Mouse (Mus musculus) midbrain, embryonic 10.5 days (tissue): ENCODE results near the gene Gm9844. TPM values are rescaled to one million over a fixed set of nuclear protein-coding genes. Genes with fewer than 3 reads are reported as not detected.

Experiments
- DNase-seq: peaks from one replicate; pipeline ENCODE4 v3.0.0-alpha.2; 2017; ENCODE audit warnings: low spot score
- H3K27ac ChIP-seq: fragments of 300-500 bp; sonication (generic); replicated peaks from 2 replicates; pipeline ENCODE4 v1.5.1; 2016; ENCODE audit warnings: mild to moderate bottlenecking
- H3K27me3 ChIP-seq: fragments of 300-500 bp; sonication (generic); 2 replicates; pipeline ENCODE4 v1.6.1; 2016; ENCODE audit warnings: low read depth, mild to moderate bottlenecking; ENCODE audit not compliant: poor library complexity, severe bottlenecking
- H3K36me3 ChIP-seq: fragments of 300-500 bp; sonication (generic); 2 replicates; pipeline ENCODE4 v1.6.1; 2016; ENCODE audit warnings: mild to moderate bottlenecking, moderate library complexity
- H3K4me1 ChIP-seq: fragments of 300-500 bp; sonication (generic); 2 replicates; pipeline ENCODE4 v1.6.1; 2016
- H3K4me3 ChIP-seq: fragments of 300-500 bp; sonication (generic); 2 replicates; pipeline ENCODE4 v1.5.1; 2016; ENCODE audit warnings: mild to moderate bottlenecking, moderate library complexity
- H3K9me3 ChIP-seq: fragments of 300-500 bp; sonication (generic); replicated peaks from 2 replicates; pipeline ENCODE4 v1.6.1; 2016; ENCODE audit warnings: mild to moderate bottlenecking
- WGBS: fragments of 180-500 bp; shearing (Covaris S2); methylation state at CpG from one replicate; pipeline ENCODE4 v1.1.7; 2016; 5-methylcytosine and 5-hydroxymethylcytosine counted together
- polyA plus RNA-seq: library from polyadenylated mRNA; unstranded; fragments of >200 nt; fragmentation: Nextera tagmentation; extraction: Ambion mirVana; gene quantifications from 2 replicates; pipeline ENCODE4 v1.2.1, GENCODE M21; 2016

Gm9844 gene
- polyA plus RNA-seq, 1 experiment from 2014 or later = 15.7 TPM

- H3K9me3 ChIP-seq = no peaks in the 10 kb centered on the region
- 18% methylated on average over 2 of the region's 2 CpGs for WGBS
- no peaks in the 10 kb centered on the region for H3K36me3 ChIP-seq
- no peaks in the 10 kb centered on the region for H3K27me3 ChIP-seq
- H3K4me3 ChIP-seq = no peak overlapping the region
- H3K4me1 ChIP-seq = peaks cover 19% of the 10 kb centered on the region
- no peak for DNase-seq
- H3K27ac ChIP-seq = peak overlapping the region; percentile 35; the same call in 1 of the 2 replicates
These were observed 17.6 kb downstream of the Gm9844 start for GRCm38 (mm10) chr7:24879620-24880019.

- Histone ChIP-seq H3K27me3 (no peaks in the 10 kb centered on the region), H3K4me3 (no peak overlapping the region), H3K36me3 (peaks cover 24% of the 10 kb centered on the region), H3K4me1 (peaks cover 35% of the 10 kb centered on the region), H3K27ac (no peak overlapping the region), H3K9me3 (no peaks in the 10 kb centered on the region)
- WGBS = 92% methylated on average over 9 of the region's 9 CpGs
- DNase-seq = no peak
These were observed 20.6 kb downstream of the Gm9844 start for GRCm38 (mm10) chr7:24882416-24883199.

DNA sequence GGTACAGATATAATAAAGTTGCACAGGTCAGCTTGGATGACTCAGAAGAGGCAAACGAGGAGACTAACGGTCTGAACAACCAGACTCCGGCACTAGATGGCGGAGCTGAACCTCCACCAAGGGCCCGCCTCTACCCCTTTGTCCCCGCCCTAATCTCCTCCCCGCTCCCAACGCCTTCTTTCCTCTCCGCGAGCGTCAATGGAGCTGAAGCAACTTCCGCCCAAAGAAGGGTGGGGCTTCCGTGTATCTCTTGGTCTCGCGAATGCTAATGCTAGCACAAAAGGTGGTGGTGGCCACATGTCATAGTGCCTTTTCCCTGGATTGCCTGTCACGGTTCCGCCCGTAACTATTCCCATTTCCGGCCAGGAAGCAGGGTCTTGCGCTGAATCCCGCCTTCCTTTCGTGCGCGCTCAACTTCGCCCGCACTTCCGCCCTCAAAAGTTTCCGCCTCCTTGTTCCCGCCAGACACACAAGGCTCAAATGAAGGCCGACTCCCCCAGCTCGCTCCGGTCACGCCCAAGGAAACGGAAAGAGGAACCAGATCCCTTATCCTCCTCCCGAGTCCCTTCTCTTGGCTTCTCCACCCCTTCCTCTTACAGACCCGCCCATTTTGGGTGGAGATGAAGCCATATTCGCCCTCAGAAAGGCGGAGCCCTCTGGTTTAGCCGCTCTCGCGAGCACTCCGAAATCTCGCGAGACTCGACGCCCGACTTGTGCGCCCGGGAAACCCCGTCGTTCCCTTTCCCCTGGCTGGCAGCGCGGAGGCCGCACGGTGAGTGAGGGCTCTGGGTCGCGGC, 22.1 kb downstream of the Gm9844 start, which contains the start of gene Rps19:
TSS of gene Rps19 (plus strand) at position 476 of the 797 bp plus-strand sequence.
- under 1% methylated on average over 57 of the region's 57 CpGs for WGBS
- Histone ChIP-seq H3K4me1 (peaks cover 46% of the 10 kb centered on the region), H3K27me3 (no peaks in the 10 kb centered on the region), H3K27ac (peak within 1 kb of the TSS; percentile 100), H3K9me3 (no peaks in the 10 kb centered on the region), H3K4me3 (peak within 1 kb of the TSS; percentile 99), H3K36me3 (peaks cover 39% of the 10 kb centered on the region)
- peak; percentile 98 for DNase-seq

GRCm38 (mm10) chr7:24884693-24885291, 22.8 kb downstream of the Gm9844 start:
- H3K9me3 ChIP-seq = no peaks in the 10 kb centered on the region
- H3K27ac ChIP-seq = peak overlapping the region; percentile 100
- no peaks in the 10 kb centered on the region for H3K27me3 ChIP-seq
- under 1% methylated on average over 47 of the region's 47 CpGs for WGBS
- no peak for DNase-seq
- peaks cover 46% of the 10 kb centered on the region for H3K36me3 ChIP-seq
- H3K4me3 ChIP-seq = peak overlapping the region; percentile 99
- H3K4me1 ChIP-seq = peaks cover 39% of the 10 kb centered on the region

- Histone ChIP-seq H3K9me3 (no peaks in the 10 kb centered on the region), H3K27ac (peak overlapping the region; percentile 100), H3K4me3 (peak overlapping the region; percentile 99), H3K27me3 (no peaks in the 10 kb centered on the region), H3K4me1 (peaks cover 39% of the 10 kb centered on the region), H3K36me3 (peaks cover 55% of the 10 kb centered on the region)
- 50% methylated on average over 12 of the region's 12 CpGs for WGBS
- DNase-seq = no peak
These were observed 23.7 kb downstream of the Gm9844 start for GRCm38 (mm10) chr7:24885468-24886307.

DNA sequence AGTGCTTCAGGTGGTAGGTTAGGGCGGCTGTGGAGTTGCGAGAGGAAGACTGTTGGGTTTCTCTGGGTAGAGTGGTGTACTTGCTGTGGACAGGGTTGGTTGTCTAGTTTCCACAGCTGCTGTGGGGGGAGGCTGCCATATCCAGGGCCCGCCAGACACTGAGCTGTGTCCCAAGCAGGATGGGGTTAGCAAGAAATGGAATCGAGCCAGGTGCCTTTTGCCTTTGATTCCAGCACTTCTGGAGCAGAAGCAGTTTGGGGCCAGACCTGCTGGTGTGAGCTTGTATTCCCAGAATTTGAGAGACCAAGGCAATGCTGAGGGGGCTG, 24.3 kb downstream of the Gm9844 start:
- Histone ChIP-seq H3K36me3 (peaks cover 60% of the 10 kb centered on the region), H3K4me3 (peak overlapping the region; percentile 99), H3K4me1 (peaks cover 39% of the 10 kb centered on the region), H3K9me3 (no peaks in the 10 kb centered on the region), H3K27me3 (no peaks in the 10 kb centered on the region), H3K27ac (peak overlapping the region; percentile 100)
- no peak for DNase-seq
- 89% methylated on average over 4 of the region's 4 CpGs for WGBS

- no peaks in the 10 kb centered on the region for H3K9me3 ChIP-seq
- no peaks in the 10 kb centered on the region for H3K27me3 ChIP-seq
- H3K4me3 ChIP-seq = peak overlapping the region; percentile 99; the same call in 1 of the 2 replicates
- H3K4me1 ChIP-seq = peaks cover 39% of the 10 kb centered on the region
- H3K36me3 ChIP-seq = peaks cover 61% of the 10 kb centered on the region
- DNase-seq = no peak
- 81% methylated on average over 4 of the region's 4 CpGs for WGBS
- H3K27ac ChIP-seq = no peak overlapping the region
These were observed 25.1 kb downstream of the Gm9844 start for GRCm38 (mm10) chr7:24887096-24887495.

DNA sequence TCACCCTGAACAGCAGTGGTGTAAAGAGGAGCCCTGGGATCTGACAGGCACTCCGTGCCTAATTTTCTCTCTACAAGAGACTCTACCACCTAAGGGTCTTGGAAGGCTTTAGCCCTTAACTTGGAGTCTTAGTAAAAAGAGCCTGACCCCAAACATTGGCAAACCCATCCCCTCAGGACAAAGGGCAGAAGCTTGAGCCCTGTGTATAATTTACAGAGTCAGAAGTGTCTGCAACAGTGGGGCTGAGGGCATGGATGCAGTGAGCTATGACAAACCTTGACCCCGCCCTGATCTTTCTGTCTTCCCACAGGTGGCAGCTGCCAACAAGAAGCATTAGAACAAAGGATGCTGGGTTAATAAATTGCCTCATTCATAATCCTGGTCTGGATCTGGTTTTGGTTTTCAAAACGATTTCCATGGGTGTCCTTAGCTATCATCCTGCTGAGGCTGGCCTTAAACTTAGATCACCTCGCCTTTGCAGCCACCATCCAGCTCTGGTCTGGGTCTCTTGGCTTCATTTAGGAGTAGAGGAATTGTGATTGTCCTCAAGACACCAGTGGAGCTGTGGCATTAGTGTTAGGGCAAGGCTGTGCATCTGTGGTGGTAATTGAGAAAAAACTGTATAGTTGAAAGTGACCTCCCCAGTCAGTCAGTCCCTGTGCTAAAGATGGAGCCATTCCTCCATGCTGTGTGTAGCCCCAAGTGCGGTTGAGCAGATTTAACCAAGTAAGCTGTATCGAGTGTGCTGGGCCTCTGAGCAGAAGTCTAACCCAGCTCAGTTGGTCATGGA, 27.6 kb downstream of the Gm9844 start:
- H3K36me3 ChIP-seq = peaks cover 66% of the 10 kb centered on the region
- no peak overlapping the region for H3K27ac ChIP-seq
- peaks cover 39% of the 10 kb centered on the region for H3K4me1 ChIP-seq
- H3K9me3 ChIP-seq = no peaks in the 10 kb centered on the region
- 86% methylated on average over 6 of the region's 6 CpGs for WGBS
- H3K27me3 ChIP-seq = no peaks in the 10 kb centered on the region
- no peak for DNase-seq
- H3K4me3 ChIP-seq = no peak overlapping the region

DNA sequence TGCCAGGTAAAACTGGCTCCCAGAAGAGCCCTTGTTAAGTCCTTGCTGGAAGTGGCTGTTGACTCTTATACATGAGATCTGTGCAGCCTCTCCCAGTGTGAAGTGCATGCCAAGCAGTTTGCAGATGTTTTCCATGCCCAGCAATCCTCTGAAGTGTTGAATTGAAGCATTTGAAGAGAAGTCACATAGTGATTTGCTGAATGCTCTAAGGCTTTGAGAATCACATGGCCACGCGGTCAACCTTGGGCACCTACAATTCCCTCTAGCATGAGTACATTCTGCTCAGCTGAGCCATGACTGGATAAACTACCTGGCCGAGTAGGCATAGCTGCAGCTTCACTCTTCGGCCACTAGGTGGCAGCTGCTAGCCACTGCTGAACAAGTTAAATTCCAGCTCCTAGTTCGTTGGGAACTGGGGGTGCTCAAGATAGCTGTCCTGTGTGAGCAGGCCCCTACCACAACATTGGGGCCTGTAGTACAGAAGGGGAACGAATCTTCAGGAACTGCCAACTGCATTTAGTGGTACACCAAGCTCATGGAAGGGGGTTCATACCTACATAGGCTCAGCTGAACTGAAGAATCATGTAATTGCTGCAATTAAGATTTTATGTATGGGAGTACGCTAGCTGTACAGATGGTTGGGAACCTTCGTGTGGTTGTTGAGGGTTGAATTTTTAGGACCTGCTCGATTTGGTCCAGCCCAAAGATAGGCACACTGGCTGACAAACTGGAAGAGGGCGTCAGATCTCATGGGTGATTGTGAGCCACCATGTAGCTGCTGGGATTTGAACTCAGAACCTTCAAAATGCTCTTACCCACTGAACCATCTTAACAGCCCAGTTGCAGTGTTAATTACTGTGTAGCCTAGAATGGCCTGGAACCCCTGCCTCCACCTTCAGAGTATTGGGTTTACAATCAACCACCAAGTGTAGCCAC, 28.5 kb downstream of the Gm9844 start:
- DNase-seq = peak; percentile 76
- Histone ChIP-seq H3K36me3 (peaks cover 63% of the 10 kb centered on the region), H3K27me3 (no peaks in the 10 kb centered on the region), H3K4me1 (peaks cover 35% of the 10 kb centered on the region), H3K9me3 (no peaks in the 10 kb centered on the region), H3K4me3 (no peak overlapping the region), H3K27ac (no peak overlapping the region)
- 32% methylated on average over 10 of the region's 10 CpGs for WGBS

DNA sequence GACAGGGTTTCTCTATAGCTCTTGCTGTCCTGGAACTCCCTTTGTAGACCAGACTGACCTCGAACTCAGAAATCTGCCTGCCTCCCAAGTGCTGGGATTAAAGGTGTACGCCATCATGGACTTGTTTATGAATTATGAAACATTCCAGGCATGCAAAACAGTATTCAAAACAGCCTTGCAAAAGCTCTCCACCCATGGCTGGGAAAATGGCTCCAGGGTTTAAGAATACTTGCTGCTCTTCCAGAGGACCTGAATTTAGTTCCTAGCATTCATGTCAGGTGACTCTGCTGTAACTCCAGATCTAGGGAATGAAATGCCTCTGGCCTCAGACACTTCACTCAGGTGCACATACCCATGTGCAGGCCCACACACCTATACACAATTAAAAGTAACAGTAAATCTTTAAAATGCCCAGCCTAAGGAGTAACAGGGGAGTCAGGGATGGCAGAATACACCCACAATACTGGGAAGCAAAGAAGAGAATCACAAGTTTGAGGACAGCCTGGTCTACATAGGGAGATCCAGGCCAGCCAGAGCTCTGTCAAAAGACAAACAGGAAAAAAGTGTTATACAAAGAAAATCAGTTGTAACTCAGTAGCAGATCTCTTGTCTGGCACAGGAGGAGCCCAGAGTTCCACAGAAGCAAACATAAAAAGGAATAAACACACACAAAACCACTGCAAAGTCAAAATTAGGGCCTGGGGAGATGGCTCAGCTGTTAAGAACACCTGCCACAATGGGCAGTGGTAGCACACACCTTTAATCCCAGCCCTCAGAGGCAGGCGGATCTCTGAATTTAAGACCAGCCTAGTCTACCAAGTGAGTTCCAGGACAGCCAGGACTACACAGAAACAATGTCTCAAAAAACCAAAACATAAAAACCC, 29.5 kb downstream of the Gm9844 start:
- H3K4me1 ChIP-seq = peaks cover 26% of the 10 kb centered on the region
- DNase-seq = no peak
- no peaks in the 10 kb centered on the region for H3K27me3 ChIP-seq
- no peak overlapping the region for H3K4me3 ChIP-seq
- no peak overlapping the region for H3K27ac ChIP-seq
- 66% methylated on average over 3 of the region's 3 CpGs for WGBS
- H3K9me3 ChIP-seq = no peaks in the 10 kb centered on the region
- peaks cover 54% of the 10 kb centered on the region for H3K36me3 ChIP-seq
